Mouse (Mus musculus): ENCODE results near the gene Shank2. TPM values are rescaled to one million over a fixed set of nuclear protein-coding genes. Genes with fewer than 3 reads are reported as not detected.

Shank2 gene
- polyA plus RNA-seq, 1 experiment from 2014 or later = 7.4 TPM

DNA sequence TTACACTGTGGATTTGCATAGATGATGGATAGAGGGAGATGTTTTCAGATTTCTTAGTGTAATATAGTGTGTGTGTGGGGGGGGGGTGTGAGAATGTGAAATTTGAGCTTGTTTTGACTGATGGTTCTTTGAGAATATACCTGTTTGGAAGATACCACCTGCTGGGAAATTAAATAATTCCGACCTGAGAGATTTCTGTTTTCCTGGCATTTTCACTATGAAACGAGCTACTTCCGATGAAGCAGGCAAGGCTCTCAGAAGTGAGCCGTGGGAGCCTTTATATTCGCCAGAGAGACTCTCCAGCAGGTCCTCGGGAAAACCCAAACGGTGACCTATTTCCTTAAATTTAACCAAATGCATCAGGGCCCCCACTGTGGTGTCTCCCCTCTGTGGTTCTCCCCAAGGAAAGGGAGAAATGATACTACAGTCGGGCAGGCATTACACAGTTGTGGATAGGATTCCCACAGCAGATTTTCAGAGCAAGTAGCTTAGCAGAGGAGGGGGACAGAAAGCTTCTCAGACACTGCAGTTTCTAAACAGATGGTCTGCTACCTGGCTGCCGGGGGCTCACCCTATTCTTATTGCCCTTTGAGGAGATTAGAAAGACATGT lies 131.8 kb downstream of the Shank2 start:
- ATAC-seq = no peak
- in situ Hi-C loops (cut with MboI; ENCODE audit: low pct_unique_long_range_greater_than_20kb) = no loop called here
- ChIA-PET POLR2A (no interaction called here), CTCF (no interaction called here)
- TF ChIP-seq CTCF (IDR thresholded peaks at IDR 0.05) = no peak
- no peak for DNase-seq (ENCODE audit: low read depth, low spot score)
- H3K27me3 ChIP-seq = no peaks in the 10 kb centered on the region

DNA sequence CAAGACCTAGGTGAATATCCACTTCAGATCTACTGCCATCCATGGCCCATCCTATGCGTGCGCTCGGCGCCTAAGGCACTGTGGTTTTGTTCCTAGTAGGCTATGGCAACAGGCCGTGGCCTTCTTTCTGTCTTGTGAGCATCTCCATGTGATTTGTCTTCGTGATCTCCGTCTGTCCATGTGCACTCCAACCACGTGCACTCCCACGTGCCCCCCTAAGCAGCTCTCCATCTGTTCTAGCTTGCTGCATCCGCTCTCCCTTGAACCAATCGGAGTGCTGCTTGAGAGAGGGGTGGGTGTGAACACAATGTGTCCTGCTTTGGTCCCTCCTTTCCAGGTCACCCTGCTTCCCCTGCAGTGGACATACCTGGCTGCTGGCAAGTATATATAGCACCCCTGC lies 133.0 kb downstream of the Shank2 start:
- DNase-seq (ENCODE audit: low read depth, low spot score) = no peak
- no peak for ATAC-seq
- ChIA-PET POLR2A (interaction anchor here (0.7 kb wide), 1 partner anchor 9 kb away, joined by 4 read pairs; no protein-coding TSS in a partner anchor), CTCF (no interaction called here)
- in situ Hi-C loops (cut with MboI; ENCODE audit: low pct_unique_long_range_greater_than_20kb) = no loop called here
- no peak for TF ChIP-seq CTCF (IDR thresholded peaks at IDR 0.05)
- H3K27me3 ChIP-seq = no peaks in the 10 kb centered on the region

DNA sequence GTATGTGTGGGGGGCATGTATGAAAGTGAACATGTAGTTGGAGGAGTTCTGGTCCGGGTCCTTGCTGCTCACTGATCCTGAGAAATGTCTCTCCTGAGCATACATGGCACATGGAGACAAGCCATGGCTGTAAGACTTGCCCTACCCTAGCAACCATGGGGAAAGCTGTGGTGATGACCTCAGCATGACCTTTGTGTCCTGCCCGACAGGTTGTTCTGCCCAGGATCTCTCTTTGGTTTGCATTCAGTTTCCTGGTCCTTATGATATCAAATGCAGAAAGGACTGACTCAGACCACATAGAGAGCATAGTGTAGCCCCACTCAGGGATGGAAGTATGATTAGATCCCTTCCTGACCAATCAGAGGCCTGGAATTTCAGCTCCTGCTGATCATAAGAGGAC lies 136.1 kb downstream of the Shank2 start:
- in situ Hi-C loops (cut with MboI; ENCODE audit: low pct_unique_long_range_greater_than_20kb) = no loop called here
- CTCF ChIA-PET = interaction anchor here (1.2 kb wide), 1 partner anchor 10 kb away, joined by 4 read pairs; no protein-coding TSS in a partner anchor
- ATAC-seq (no peak), DNase-seq (ENCODE audit: low read depth, low spot score) (no peak)
- POLR2A ChIA-PET = interaction anchor here (0.6 kb wide), 1 partner anchor 326 kb away, joined by 3 read pairs; no protein-coding TSS in a partner anchor
- TF ChIP-seq CTCF (IDR thresholded peaks at IDR 0.05) = no peak
- no peaks in the 10 kb centered on the region for H3K27me3 ChIP-seq

DNA sequence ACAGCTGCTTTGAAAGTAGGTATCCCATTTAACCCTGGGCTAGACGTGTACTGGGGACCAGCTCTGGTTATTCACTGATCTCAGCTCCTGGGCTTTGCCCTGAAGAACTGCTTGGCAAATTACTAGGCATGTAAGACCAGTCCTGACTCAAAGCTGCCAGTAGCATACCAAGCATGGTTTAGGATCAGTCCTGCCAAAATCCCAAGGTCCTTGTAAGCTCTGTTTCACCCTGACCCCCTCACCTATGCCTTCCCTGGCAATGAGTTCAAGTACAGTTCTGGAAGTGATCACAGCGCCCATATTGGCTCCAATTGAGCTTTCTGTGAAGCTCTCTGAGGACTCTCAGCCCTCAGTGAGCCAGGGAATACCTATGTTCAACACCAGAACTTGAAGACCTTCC lies 136.7 kb downstream of the Shank2 start:
- POLR2A ChIA-PET = no interaction called here
- CTCF ChIA-PET = no interaction called here
- no peak for ATAC-seq
- no peaks in the 10 kb centered on the region for H3K27me3 ChIP-seq
- TF ChIP-seq CTCF (IDR thresholded peaks at IDR 0.05) = no peak
- in situ Hi-C loops (cut with MboI; ENCODE audit: low pct_unique_long_range_greater_than_20kb) = no loop called here
- no peak for DNase-seq (ENCODE audit: low read depth, low spot score)

DNA sequence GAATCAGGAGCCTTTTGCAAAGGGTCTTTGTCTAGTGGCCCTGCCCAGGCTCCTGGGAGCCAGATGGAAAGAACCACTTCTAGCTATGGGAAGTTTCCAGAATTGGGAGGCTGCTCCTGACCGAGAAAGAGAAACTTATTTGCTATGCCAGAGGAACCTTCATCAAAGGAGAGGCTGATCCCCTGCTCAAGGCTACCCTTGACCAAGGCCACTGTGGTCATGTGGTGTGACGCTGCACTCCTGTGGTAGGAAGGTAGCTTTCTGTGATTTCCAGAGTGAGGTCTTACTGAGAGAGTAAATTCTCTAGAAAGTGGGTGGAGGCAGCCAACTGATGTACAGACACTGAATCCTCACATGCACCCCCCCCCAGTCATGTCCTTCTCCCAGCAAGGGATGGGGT lies 138.0 kb downstream of the Shank2 start:
- in situ Hi-C loops (cut with MboI; ENCODE audit: low pct_unique_long_range_greater_than_20kb) = no loop called here
- ATAC-seq = no peak
- POLR2A ChIA-PET = no interaction called here
- TF ChIP-seq CTCF (IDR thresholded peaks at IDR 0.05) = no peak
- H3K27me3 ChIP-seq = no peaks in the 10 kb centered on the region
- DNase-seq (ENCODE audit: low read depth, low spot score) = no peak
- CTCF ChIA-PET = no interaction called here

DNA sequence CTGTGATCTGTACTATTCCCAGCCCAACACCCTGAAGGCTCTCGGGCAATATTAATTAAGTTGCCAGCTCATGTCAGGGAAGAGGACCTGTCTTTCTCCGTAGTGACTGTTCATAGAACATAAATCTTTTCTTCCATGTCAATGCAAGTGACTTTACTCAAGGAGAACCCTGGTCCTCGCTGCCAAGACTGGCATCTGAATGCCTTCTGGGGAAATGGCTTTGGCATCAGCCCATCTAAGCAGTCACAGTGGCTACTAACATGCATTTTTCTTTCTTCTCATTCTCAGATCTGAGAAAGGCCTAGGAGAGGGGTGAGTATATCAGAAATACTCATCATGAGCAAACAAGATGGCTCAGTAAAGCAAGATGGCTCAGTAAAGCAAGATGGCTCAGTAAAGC lies 138.7 kb downstream of the Shank2 start:
- POLR2A ChIA-PET = interaction anchor here (0.9 kb wide), 1 partner anchor 9 kb away, joined by 3 read pairs; no protein-coding TSS in a partner anchor
- H3K27me3 ChIP-seq = no peaks in the 10 kb centered on the region
- ATAC-seq = no peak
- DNase-seq (ENCODE audit: low read depth, low spot score) = no peak
- in situ Hi-C loops (cut with MboI; ENCODE audit: low pct_unique_long_range_greater_than_20kb) = no loop called here
- TF ChIP-seq CTCF (IDR thresholded peaks at IDR 0.05) = no peak
- CTCF ChIA-PET = interaction anchor here (0.7 to 1.0 kb wide), 2 partner anchors 17 to 43 kb away, joined by 3 read pairs; no protein-coding TSS in a partner anchor

DNA sequence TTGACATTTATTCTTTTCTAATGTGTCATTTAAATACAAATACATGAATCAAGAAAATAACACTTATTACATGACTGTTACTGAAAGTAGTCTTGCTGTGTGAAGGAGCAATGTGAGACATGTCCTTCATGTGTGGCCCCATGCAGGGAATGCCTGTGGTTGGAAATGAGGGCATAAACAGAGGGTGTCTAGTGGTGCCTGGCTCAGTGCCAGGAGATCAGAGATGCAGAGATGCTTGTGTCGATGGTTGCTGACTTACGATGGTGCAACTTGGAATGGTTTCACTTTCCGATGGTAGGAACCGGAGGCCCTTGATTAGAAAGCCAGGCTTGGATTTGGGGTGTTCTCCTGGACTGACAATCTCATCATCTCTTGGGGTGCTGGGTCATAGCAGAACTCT lies 140.3 kb downstream of the Shank2 start:
- no peak for TF ChIP-seq CTCF (IDR thresholded peaks at IDR 0.05)
- in situ Hi-C loops (cut with MboI; ENCODE audit: low pct_unique_long_range_greater_than_20kb) = no loop called here
- H3K27me3 ChIP-seq = no peaks in the 10 kb centered on the region
- no peak for ATAC-seq
- POLR2A ChIA-PET = no interaction called here
- DNase-seq (ENCODE audit: low read depth, low spot score) = no peak
- CTCF ChIA-PET = no interaction called here

DNA sequence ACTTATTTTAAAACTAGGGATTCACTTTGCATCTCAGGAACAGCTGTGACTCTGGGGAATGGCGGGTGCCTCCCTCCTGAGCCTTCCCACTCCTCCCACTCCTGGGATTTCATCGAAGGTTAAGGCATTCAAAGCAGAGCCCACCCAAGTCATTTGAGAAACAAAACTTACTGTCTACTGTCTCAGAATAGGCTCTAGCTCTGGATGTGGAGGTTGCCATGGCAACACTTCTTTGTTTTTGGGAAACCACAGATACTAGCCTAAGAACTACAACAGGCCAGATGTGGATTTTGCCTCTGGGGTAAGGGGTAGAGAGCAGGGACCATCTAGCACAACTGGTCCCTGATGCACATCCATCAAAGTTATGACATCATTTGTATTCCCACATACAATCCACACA lies 142.2 kb downstream of the Shank2 start:
- in situ Hi-C loops (cut with MboI; ENCODE audit: low pct_unique_long_range_greater_than_20kb) = no loop called here
- H3K27me3 ChIP-seq = no peaks in the 10 kb centered on the region
- ChIA-PET CTCF (no interaction called here), POLR2A (no interaction called here)
- no peak for TF ChIP-seq CTCF (IDR thresholded peaks at IDR 0.05)
- ATAC-seq = no peak
- no peak for DNase-seq (ENCODE audit: low read depth, low spot score)

DNA sequence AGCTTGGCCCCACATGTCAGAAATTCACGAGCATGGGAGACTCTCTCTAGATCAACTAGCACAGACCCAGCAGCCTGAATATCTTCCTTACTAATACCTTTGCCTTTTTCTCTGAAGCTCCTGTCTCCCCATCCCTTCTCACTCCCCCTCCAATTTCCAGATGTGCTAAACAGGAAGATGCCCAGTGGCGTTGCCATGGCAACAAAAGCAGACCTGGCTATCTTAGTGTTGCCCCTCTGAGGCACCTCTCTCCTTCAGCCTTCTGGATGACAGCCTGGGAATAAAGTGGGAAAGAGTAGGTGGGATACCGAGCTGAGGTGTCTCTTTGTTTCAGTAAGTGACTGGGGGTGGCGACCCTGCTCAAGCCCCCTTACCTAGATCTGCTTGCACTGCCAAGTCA lies 146.4 kb downstream of the Shank2 start:
- CTCF ChIA-PET = interaction anchor here (1.4 kb wide), 1 partner anchor 10 kb away, joined by 4 read pairs; no protein-coding TSS in a partner anchor
- TF ChIP-seq CTCF (IDR thresholded peaks at IDR 0.05) = no peak
- H3K27me3 ChIP-seq = no peaks in the 10 kb centered on the region
- in situ Hi-C loops (cut with MboI; ENCODE audit: low pct_unique_long_range_greater_than_20kb) = no loop called here
- no peak for ATAC-seq
- DNase-seq (ENCODE audit: low read depth, low spot score) = no peak
- POLR2A ChIA-PET = no interaction called here

DNA sequence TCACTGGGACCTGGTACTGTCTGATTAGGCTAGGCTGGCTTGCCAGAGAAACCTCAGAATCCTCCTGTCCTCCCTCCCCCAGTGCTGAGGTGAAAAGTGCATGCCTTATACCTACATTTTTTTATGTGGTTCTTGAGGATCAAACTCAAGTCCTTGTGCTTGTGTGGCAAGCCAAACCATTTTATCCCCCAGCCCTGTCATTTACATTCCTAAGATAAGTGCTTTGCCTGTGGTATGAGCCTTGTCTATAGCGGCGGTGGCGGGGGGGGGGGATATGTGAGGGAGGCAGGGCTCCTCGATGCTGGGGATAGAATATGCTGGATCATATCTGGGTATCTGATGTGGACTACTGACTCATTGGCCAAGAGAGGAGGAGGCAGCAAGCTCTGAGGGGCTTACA lies 151.4 kb downstream of the Shank2 start:
- DNase-seq (ENCODE audit: low read depth, low spot score) (no peak), ATAC-seq (no peak)
- POLR2A ChIA-PET = no interaction called here
- no peak for TF ChIP-seq CTCF (IDR thresholded peaks at IDR 0.05)
- no peaks in the 10 kb centered on the region for H3K27me3 ChIP-seq
- in situ Hi-C loops (cut with MboI; ENCODE audit: low pct_unique_long_range_greater_than_20kb) = no loop called here
- CTCF ChIA-PET = no interaction called here

DNA sequence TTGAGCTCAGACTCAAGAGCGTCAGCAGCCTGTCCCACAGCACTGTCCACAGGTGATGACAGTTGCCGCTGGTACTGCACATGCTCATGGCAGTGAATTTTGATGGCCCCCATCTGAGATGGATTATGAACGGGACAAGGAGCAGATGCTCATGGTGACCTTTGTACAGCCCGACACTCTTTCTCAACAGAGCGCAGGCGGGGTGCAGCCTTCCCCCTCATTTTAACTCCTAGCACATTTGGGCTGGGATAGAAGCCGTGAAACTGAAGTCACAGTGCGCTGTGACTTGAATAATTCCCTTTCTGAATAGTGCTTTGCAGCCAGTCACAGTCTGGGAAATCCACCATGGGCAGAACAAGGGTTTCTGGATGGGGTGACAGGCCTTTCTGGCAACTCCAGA lies 152.0 kb downstream of the Shank2 start:
- H3K27me3 ChIP-seq = no peaks in the 10 kb centered on the region
- CTCF ChIA-PET = no interaction called here
- TF ChIP-seq CTCF (IDR thresholded peaks at IDR 0.05) = no peak
- ATAC-seq (no peak), DNase-seq (ENCODE audit: low read depth, low spot score) (no peak)
- POLR2A ChIA-PET = no interaction called here
- in situ Hi-C loops (cut with MboI; ENCODE audit: low pct_unique_long_range_greater_than_20kb) = no loop called here

DNA sequence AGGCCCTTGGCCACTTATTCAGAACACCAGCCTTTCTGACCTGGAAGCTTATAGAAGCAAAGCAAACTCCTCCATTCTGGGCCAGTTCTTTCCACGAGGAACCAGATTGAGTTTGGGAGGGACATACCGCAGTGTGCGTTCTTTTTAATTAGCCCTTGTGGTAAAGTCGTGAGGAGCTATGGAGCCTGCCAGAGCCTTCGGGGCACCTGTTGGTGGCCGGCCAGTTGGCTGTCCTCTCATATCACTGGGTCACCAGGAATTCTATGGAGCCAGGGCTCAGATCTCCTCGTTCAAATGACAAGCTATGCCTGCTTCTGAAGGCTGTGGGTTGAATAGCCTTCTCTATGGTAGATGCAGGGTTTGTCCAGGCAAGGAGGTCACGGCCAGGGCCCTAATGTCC lies 156.2 kb downstream of the Shank2 start:
- CTCF ChIA-PET = interaction anchor here (1.1 kb wide), 1 partner anchor 72 kb away, joined by 3 read pairs; no protein-coding TSS in a partner anchor
- TF ChIP-seq CTCF (IDR thresholded peaks at IDR 0.05) = no peak
- POLR2A ChIA-PET = no interaction called here
- DNase-seq (ENCODE audit: low read depth, low spot score) (no peak), ATAC-seq (no peak)
- no peaks in the 10 kb centered on the region for H3K27me3 ChIP-seq
- in situ Hi-C loops (cut with MboI; ENCODE audit: low pct_unique_long_range_greater_than_20kb) = no loop called here

All from Patski (cell line).